Mouse (Mus musculus): ENCODE data around the gene Kcnab1.

Gene Kcnab1

GRCm38 (mm10) chr3:65108945-65109921 is at the start of gene Kcnab1:
TSS of gene Kcnab1 (plus strand) at chr3:65109384.
- DNase-seq (ENCODE audit: low read depth, low spot score) = peak; percentile 24

- no peak for DNase-seq (ENCODE audit: low read depth, low spot score)
Measured at GRCm38 (mm10) chr3:65088295-65088694, 20.9 kb upstream of the Kcnab1 start.

GRCm38 (mm10) chr3:65104117-65104516 is 5.1 kb upstream of the Kcnab1 start:
- DNase-seq (ENCODE audit: low read depth, low spot score) = no peak

GRCm38 (mm10) chr3:65110190-65110589 is 1.0 kb downstream of the Kcnab1 start:
- no peak for DNase-seq (ENCODE audit: low read depth, low spot score)

DNA sequence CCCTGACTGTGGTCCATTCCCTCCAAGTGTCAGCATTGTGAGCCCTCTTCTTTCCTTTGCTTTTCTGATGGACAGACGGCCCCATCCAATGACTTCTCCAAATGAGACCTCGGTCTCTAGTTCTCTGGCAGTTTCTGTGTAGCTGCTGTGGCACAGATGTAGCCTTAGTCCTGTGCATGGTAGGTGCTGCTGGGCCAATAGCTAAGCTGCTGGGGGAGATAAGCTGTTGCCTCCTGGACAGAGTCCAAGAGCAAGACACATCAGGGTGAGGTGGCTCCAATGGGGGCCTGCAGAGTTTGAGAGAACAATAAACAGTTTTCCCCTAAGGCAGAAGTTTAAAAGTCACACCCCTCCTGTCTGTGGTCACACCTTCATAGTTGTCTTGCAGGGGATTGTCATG is 2.0 kb downstream of the Kcnab1 start:
- DNase-seq (ENCODE audit: low read depth, low spot score) = no peak

DNA sequence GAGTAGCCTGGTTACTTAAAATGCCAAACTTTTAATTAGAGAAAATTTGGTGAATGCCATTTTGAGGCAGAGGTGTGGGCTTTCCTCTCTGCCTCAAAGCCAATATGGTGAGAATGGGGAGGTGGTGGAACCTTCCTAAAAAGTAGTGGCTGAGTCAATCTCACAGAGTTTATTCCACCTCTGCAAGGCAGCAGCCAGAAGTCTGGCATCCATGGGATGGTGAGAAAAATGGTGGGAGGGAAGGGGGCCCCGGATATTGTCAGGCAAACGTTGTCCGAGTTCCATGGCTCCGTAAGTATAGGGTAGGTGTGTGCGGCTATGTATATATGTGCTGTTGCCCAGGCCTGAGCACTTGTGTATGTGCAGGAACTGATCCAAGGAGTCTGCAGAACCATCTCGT is 6.0 kb downstream of the Kcnab1 start:
- no peak for DNase-seq (ENCODE audit: low read depth, low spot score)

- DNase-seq (ENCODE audit: low read depth, low spot score) = no peak
Measured at GRCm38 (mm10) chr3:65116958-65117357, 7.8 kb downstream of the Kcnab1 start.

GRCm38 (mm10) chr3:65117365-65117764 is 8.2 kb downstream of the Kcnab1 start:
- DNase-seq (ENCODE audit: low read depth, low spot score) = no peak

GRCm38 (mm10) chr3:65124975-65125374 is 15.8 kb downstream of the Kcnab1 start:
- DNase-seq (ENCODE audit: low read depth, low spot score) = no peak

- no peak for DNase-seq (ENCODE audit: low read depth, low spot score)
Measured at GRCm38 (mm10) chr3:65129625-65130024, 20.4 kb downstream of the Kcnab1 start.

- no peak for DNase-seq (ENCODE audit: low read depth, low spot score)
Measured at GRCm38 (mm10) chr3:65134931-65135330, 25.7 kb downstream of the Kcnab1 start.

- no peak for DNase-seq (ENCODE audit: low read depth, low spot score)
Measured at GRCm38 (mm10) chr3:65136897-65137296, 27.7 kb downstream of the Kcnab1 start.

- DNase-seq (ENCODE audit: low read depth, low spot score) = no peak
Measured at GRCm38 (mm10) chr3:65138739-65139138, 29.6 kb downstream of the Kcnab1 start.

- no peak for DNase-seq (ENCODE audit: low read depth, low spot score)
Measured at GRCm38 (mm10) chr3:65145152-65145551, 36.0 kb downstream of the Kcnab1 start.

DNA sequence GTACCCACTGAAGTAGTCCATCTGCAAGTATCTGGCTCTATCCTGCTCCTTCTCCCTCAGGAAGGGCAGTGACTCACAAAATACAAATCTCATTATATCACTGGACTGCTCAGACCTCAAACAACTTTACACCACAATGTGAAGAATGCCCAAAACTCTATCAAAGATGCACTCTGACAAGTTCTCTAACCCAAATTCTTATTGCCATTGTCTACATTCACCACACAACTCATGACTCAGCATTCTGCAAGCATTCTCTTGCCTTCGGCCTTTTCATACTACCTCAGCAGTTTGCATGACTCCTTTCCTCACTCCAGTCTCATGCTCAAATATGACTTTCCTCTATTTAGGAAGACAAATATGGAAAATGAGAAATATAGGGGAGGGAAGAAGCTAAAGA is 42.6 kb downstream of the Kcnab1 start:
- DNase-seq (ENCODE audit: low read depth, low spot score) = no peak

DNA sequence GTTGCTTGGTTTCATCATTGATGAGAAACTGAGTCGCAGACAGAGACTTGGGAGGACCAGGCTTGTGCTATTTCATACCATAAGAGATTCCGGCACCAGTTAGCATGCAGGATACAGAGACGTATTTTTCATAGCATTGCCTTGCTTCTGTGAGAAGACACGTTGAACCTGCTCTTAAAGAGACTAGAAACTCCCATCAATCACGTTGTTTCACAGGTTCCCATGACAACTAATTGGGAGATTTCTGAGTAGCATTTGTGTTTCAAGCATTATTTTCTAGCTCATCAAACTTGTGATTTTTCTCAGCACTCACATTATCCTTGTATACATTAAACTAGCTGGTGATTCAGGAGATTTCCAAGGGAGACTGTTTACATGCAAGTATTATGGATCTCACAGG is 63.8 kb downstream of the Kcnab1 start:
- DNase-seq (ENCODE audit: low read depth, low spot score) = no peak

DNA sequence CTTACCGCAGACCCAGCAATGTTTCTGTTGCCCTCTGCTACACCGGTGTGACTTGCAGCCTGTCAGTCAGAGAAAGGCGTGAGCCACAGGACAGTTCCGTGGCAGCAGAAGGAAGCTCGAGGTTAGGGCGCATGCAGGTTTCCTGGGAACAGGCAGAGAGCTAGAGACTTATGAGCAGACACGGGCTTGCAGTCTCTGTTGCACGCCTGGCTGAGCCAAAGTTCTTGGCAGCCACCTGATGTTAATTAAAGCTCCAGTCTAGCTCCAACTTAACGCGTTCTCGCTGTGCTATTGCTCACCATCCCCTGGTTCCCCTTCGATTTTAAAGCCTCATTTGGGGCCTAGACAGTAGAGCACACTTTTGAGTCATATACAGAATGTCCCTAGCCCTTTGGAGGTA is 65.4 kb downstream of the Kcnab1 start:
- no peak for DNase-seq (ENCODE audit: low read depth, low spot score)

DNA sequence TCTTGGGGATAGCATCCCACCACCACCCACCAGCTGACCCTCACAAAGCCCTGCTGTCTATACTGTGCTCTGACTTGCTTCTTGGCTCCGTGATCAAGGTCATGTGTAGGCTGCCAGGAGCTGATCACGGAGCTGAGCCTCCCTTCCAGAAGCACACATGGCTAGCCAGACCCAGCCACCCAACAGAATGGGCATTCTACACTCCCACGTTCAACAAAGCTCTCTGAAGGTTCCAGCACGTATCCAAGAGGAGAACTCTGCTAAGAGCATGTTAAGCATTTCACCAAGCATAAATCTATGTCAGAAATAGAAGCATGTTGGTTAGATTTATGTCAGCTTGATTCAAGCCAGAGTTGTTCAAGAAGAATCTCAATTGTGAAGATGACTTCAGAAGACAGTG is 66.6 kb downstream of the Kcnab1 start:
- DNase-seq (ENCODE audit: low read depth, low spot score) = no peak

GRCm38 (mm10) chr3:65176846-65177245 is 67.7 kb downstream of the Kcnab1 start:
- no peak for DNase-seq (ENCODE audit: low read depth, low spot score)

- DNase-seq (ENCODE audit: low read depth, low spot score) = no peak
Measured at GRCm38 (mm10) chr3:65187833-65188698, 78.9 kb downstream of the Kcnab1 start.

DNA sequence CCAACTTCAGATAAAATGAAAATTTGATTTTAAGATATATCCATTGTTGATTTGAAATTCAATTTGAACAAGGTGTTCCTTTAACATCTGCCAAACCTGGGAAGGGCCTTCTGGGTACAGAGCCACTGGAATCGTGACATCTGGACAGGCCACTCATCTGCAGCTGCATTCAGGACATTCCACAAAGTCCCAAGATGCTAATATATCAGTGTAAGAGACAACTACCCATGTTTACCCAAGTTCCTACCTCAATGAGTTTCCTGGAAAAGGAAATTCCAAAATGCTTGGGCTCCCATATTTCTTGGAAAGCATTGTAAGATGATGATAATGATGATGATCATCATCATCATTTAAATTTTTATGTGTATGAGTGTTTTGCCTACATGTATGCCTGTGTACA is 91.4 kb downstream of the Kcnab1 start:
- DNase-seq (ENCODE audit: low read depth, low spot score) = no peak

DNA sequence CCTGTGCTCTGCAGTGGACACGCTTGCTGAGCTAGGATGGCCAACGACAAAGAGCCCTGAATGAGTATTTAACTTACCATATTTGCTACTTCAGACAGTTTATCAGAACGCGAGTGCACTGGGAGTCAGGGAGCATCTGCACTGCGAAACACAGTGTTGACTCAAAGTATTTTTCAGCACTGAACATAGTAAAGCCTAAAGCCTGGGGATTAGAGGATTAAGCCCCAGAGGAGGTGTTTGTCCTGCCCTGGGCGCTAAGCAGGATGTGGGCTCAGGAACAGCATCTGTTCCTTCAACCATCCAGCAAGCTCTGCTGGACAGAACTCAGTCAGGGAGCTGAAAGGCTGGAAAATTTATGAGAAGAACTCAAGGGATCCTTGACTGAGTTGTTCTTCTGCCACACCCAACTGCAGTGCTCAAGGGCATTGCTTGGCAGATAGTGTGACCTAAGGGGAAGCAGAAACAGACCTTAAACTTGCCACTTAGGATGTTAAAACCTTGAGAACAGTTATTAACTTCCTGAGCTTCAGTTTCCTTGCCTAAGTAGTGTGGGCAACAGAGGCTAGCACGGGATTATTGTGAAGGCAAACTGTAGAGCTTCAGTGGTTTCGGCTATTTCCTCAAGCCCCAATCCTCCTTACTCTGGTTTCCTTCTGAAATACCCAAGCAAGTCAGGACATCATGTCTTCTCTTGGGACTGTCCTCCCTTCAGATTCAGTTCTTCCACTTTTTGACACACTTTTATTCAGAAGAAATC is 94.4 kb downstream of the Kcnab1 start:
- no peak for DNase-seq (ENCODE audit: low read depth, low spot score)

Data from embryo, embryonic 11.5 days (tissue).